Comparison of ENCODE assay signal across 11 mouse cellular contexts in genomic region chr19:3895171-3895631, GRCm38 (mm10). TPM values are rescaled to one million over a fixed set of nuclear protein-coding genes. Genes with fewer than 3 reads are reported as not detected.
DNase-seq lines count a peak whose midpoint lies in the region; ATAC-seq and TF ChIP-seq lines count a peak whose summit lies in the region.
"Had no signal": no experiment of that assay in that cellular context is flagged by ENCODE, and none has a peak within 500 bp of the region (broad histone marks: within the 10 kb centered on the region; RNA-seq: fewer than 3 reads in every experiment).

No protein-coding gene starts in this region.

- no peak overlapping the region for H3K9ac ChIP-seq in embryonic facial prominence, embryonic 14.5 days (ENCODE audit: low read depth, low read length)
- no peak overlapping the region for H3K9ac ChIP-seq in intestine, embryonic 16.5 days (ENCODE audit: low read depth, low read length)
- no peak overlapping the region for H3K9ac ChIP-seq in midbrain, postnatal 0 days (replicated peaks; ENCODE audit: low read length, poor library complexity, severe bottlenecking)

- WGBS in heart, embryonic 10.5 days: 37% methylated on average over 3 of the region's 3 CpGs
- WGBS in embryonic facial prominence, embryonic 14.5 days: 25% methylated on average over 3 of the region's 3 CpGs
- WGBS in intestine, embryonic 16.5 days: 15% methylated on average over 3 of the region's 3 CpGs
- 15% methylated on average over 3 of the region's 3 CpGs for WGBS in midbrain, postnatal 0 days

- DNase-seq in heart, embryonic 10.5 days (ENCODE audit: low spot score): no peak
- no peak for DNase-seq in heart, postnatal 10 days
- no peak for DNase-seq in embryonic facial prominence, embryonic 14.5 days (ENCODE audit: low spot score)
- peak; percentile 71 for DNase-seq in midbrain, postnatal 0 days (ENCODE audit: low spot score)
- DNase-seq in layer of hippocampus, postnatal 36 days: no peak
- DNase-seq in urinary bladder, adult 18-20 months (ENCODE audit: low spot score in 2 of 2): no peak
- no peak for DNase-seq in spleen, postnatal 14 days (ENCODE audit: low spot score in 2 of 2)
- DNase-seq: cerebellum, adult 11-12 months; heart, postnatal 36 days had no signal

- peaks cover 38% of the 10 kb centered on the region for H3K4me1 ChIP-seq in heart, embryonic 10.5 days
- no peaks in the 10 kb centered on the region for H3K4me1 ChIP-seq in embryonic facial prominence, embryonic 14.5 days (ENCODE audit: control insufficient read depth, insufficient read depth, low read length)
- no peaks in the 10 kb centered on the region for H3K4me1 ChIP-seq in intestine, embryonic 16.5 days (ENCODE audit: control insufficient read depth, insufficient read depth, low read length)
- H3K4me1 ChIP-seq in midbrain, postnatal 0 days (ENCODE audit: insufficient read depth, low read length): no peaks in the 10 kb centered on the region

- TF ChIP-seq CTCF in midbrain, postnatal 0 days (IDR thresholded peaks at IDR 0.05): no peak

- peaks cover 84% of the 10 kb centered on the region for H3K36me3 ChIP-seq in heart, embryonic 10.5 days
- peaks cover 99% of the 10 kb centered on the region for H3K36me3 ChIP-seq in embryonic facial prominence, embryonic 14.5 days (ENCODE audit: control insufficient read depth, insufficient read depth, low read length)
- peaks cover 19% of the 10 kb centered on the region for H3K36me3 ChIP-seq in intestine, embryonic 16.5 days (ENCODE audit: control insufficient read depth, insufficient read depth, low read length)
- H3K36me3 ChIP-seq in midbrain, postnatal 0 days (ENCODE audit: insufficient read depth, low read length): peaks cover 58% of the 10 kb centered on the region

- H3K27ac ChIP-seq in heart, embryonic 10.5 days: peak overlapping the region; percentile 43; the same call in 1 of the 2 replicates
- no peak overlapping the region for H3K27ac ChIP-seq in embryonic facial prominence, embryonic 14.5 days (replicated peaks; ENCODE audit: low read depth, low read length)
- H3K27ac ChIP-seq in intestine, embryonic 16.5 days (ENCODE audit: low read length): no peak overlapping the region
- peak overlapping the region; percentile 58 for H3K27ac ChIP-seq in midbrain, postnatal 0 days (ENCODE audit: low read depth, low read length)

- intact Hi-C loops in heart, postnatal 10 days (cut with DNase I): no loop called here

- H3K4me3 ChIP-seq in heart, embryonic 10.5 days: no peak overlapping the region
- H3K4me3 ChIP-seq in embryonic facial prominence, embryonic 14.5 days (ENCODE audit: low read depth, low read length): no peak overlapping the region
- H3K4me3 ChIP-seq in intestine, embryonic 16.5 days (ENCODE audit: low read length): no peak overlapping the region
- no peak overlapping the region for H3K4me3 ChIP-seq in midbrain, postnatal 0 days (ENCODE audit: low read depth, low read length)

- H3K9me3 ChIP-seq in heart, embryonic 10.5 days: no peaks in the 10 kb centered on the region
- H3K9me3 ChIP-seq in embryonic facial prominence, embryonic 14.5 days (ENCODE audit: control insufficient read depth, low read length): no peaks in the 10 kb centered on the region
- no peaks in the 10 kb centered on the region for H3K9me3 ChIP-seq in intestine, embryonic 16.5 days (ENCODE audit: control insufficient read depth, low read length)
- H3K9me3 ChIP-seq in midbrain, postnatal 0 days (ENCODE audit: low read length): no peaks in the 10 kb centered on the region

- peak; percentile 65; the same call in 1 of the 2 replicates for ATAC-seq in embryonic facial prominence, embryonic 14.5 days (ENCODE audit: low read depth)
- ATAC-seq in intestine, embryonic 16.5 days: peak; percentile 52
- peak; percentile 77 for ATAC-seq in midbrain, postnatal 0 days (ENCODE audit: low FRiP score)
- ATAC-seq: Patski had no signal

- no peaks in the 10 kb centered on the region for H3K27me3 ChIP-seq in heart, embryonic 10.5 days (ENCODE audit: insufficient read depth, poor library complexity, severe bottlenecking)
- no peaks in the 10 kb centered on the region for H3K27me3 ChIP-seq in embryonic facial prominence, embryonic 14.5 days (replicated peaks; ENCODE audit: control insufficient read depth, insufficient read depth, low read length)
- H3K27me3 ChIP-seq in intestine, embryonic 16.5 days (replicated peaks; ENCODE audit: control insufficient read depth, insufficient read depth, low read length): no peaks in the 10 kb centered on the region
- no peaks in the 10 kb centered on the region for H3K27me3 ChIP-seq in midbrain, postnatal 0 days (ENCODE audit: insufficient read depth, low read length)
- H3K27me3 ChIP-seq: Patski had no signal

- H3K4me2 ChIP-seq in embryonic facial prominence, embryonic 14.5 days (ENCODE audit: low read depth, low read length): no peak overlapping the region
- no peak overlapping the region for H3K4me2 ChIP-seq in intestine, embryonic 16.5 days (ENCODE audit: low read depth, low read length)
- H3K4me2 ChIP-seq in midbrain, postnatal 0 days (ENCODE audit: low read depth, low read length, poor library complexity, severe bottlenecking): no peak overlapping the region

RNA-seq across cellular contexts. Expression of gene Tcirg1, which starts 11.7 kb away (rescaled TPM):
- polyA plus RNA-seq in heart, embryonic 10.5 days (2016; fragmentation: Nextera tagmentation; extraction: Ambion mirVana): 22.5 and 32.2 TPM in 2 replicates
- 10 to 100 TPM; 15.7 to 16.2 TPM for total RNA-seq in heart, postnatal 10 days (2021)
- polyA plus RNA-seq in embryonic facial prominence, embryonic 14.5 days (2014; fragmentation: Nextera tagmentation; extraction: Ambion mirVana): 33.6 and 36.5 TPM in 2 replicates
- 73.3 and 84.5 TPM in 2 replicates for polyA plus RNA-seq in intestine, embryonic 16.5 days (2015; fragmentation: Nextera tagmentation; extraction: Ambion mirVana)
- total RNA-seq in midbrain, postnatal 0 days (2014; rRNA removed): 26.0 and 37.5 TPM in 2 replicates
- polyA plus RNA-seq in midbrain, postnatal 0 days (2015; fragmentation: Nextera tagmentation; extraction: Ambion mirVana): 13.2 and 14.1 TPM in 2 replicates
- total RNA-seq in layer of hippocampus, postnatal 36 days (2021): 10 to 100 TPM; 20.2 to 22.4 TPM

RNA-seq across cellular contexts. Expression of gene Ndufs8, which starts 17.4 kb away (rescaled TPM):
- polyA plus RNA-seq in heart, embryonic 10.5 days (2016; fragmentation: Nextera tagmentation; extraction: Ambion mirVana): 323 and 356 TPM in 2 replicates
- total RNA-seq in heart, postnatal 10 days (2021): 100 to 1,000 TPM; 358 to 371 TPM
- 297 and 302 TPM in 2 replicates for polyA plus RNA-seq in embryonic facial prominence, embryonic 14.5 days (2014; fragmentation: Nextera tagmentation; extraction: Ambion mirVana)
- polyA plus RNA-seq in intestine, embryonic 16.5 days (2015; fragmentation: Nextera tagmentation; extraction: Ambion mirVana): 412 and 424 TPM in 2 replicates
- 165 and 197 TPM in 2 replicates for total RNA-seq in midbrain, postnatal 0 days (2014; rRNA removed)
- polyA plus RNA-seq in midbrain, postnatal 0 days (2015; fragmentation: Nextera tagmentation; extraction: Ambion mirVana): 292 and 333 TPM in 2 replicates
- total RNA-seq in layer of hippocampus, postnatal 36 days (2021): 100 to 1,000 TPM; 133 to 144 TPM

RNA-seq across cellular contexts. Expression of gene Aldh3b1, which starts 34.4 kb away (rescaled TPM):
- polyA plus RNA-seq in heart, embryonic 10.5 days (2016; fragmentation: Nextera tagmentation; extraction: Ambion mirVana): 2.1 and 3.0 TPM in 2 replicates
- 1 to 10 TPM; 2.6 to 2.7 TPM for total RNA-seq in heart, postnatal 10 days (2021)
- polyA plus RNA-seq in embryonic facial prominence, embryonic 14.5 days (2014; fragmentation: Nextera tagmentation; extraction: Ambion mirVana): 4.6 and 4.8 TPM in 2 replicates
- 4.2 TPM in 2 replicates for polyA plus RNA-seq in intestine, embryonic 16.5 days (2015; fragmentation: Nextera tagmentation; extraction: Ambion mirVana)
- 1.3 and 3.7 TPM in 2 replicates for total RNA-seq in midbrain, postnatal 0 days (2014; rRNA removed)
- 2.1 and 2.8 TPM in 2 replicates for polyA plus RNA-seq in midbrain, postnatal 0 days (2015; fragmentation: Nextera tagmentation; extraction: Ambion mirVana)
- total RNA-seq in layer of hippocampus, postnatal 36 days (2021): 1 to 10 TPM; 2.8 to 3.0 TPM

RNA-seq across cellular contexts. Expression of gene Unc93b1, which starts 39.8 kb away (rescaled TPM):
- 4.4 and 5.0 TPM in 2 replicates for polyA plus RNA-seq in heart, embryonic 10.5 days (2016; fragmentation: Nextera tagmentation; extraction: Ambion mirVana)
- 10 to 100 TPM; 19.7 to 24.5 TPM for total RNA-seq in heart, postnatal 10 days (2021)
- polyA plus RNA-seq in embryonic facial prominence, embryonic 14.5 days (2014; fragmentation: Nextera tagmentation; extraction: Ambion mirVana): 21.3 and 24.5 TPM in 2 replicates
- polyA plus RNA-seq in intestine, embryonic 16.5 days (2015; fragmentation: Nextera tagmentation; extraction: Ambion mirVana): 27.0 and 29.8 TPM in 2 replicates
- total RNA-seq in midbrain, postnatal 0 days (2014; rRNA removed): 13.0 and 23.2 TPM in 2 replicates
- polyA plus RNA-seq in midbrain, postnatal 0 days (2015; fragmentation: Nextera tagmentation; extraction: Ambion mirVana): 11.2 and 12.4 TPM in 2 replicates
- 10 to 100 TPM; 14.2 to 14.5 TPM for total RNA-seq in layer of hippocampus, postnatal 36 days (2021)
- polyA plus RNA-seq: Patski had no signal

RNA-seq across cellular contexts. Expression of gene Chka, which starts 43.6 kb away (rescaled TPM):
- polyA plus RNA-seq in heart, embryonic 10.5 days (2016; fragmentation: Nextera tagmentation; extraction: Ambion mirVana): 29.8 and 40.3 TPM in 2 replicates
- 10 to 100 TPM; 12.1 to 17.8 TPM for total RNA-seq in heart, postnatal 10 days (2021)
- polyA plus RNA-seq in embryonic facial prominence, embryonic 14.5 days (2014; fragmentation: Nextera tagmentation; extraction: Ambion mirVana): 31.3 and 32.9 TPM in 2 replicates
- 57.8 and 67.5 TPM in 2 replicates for polyA plus RNA-seq in intestine, embryonic 16.5 days (2015; fragmentation: Nextera tagmentation; extraction: Ambion mirVana)
- total RNA-seq in midbrain, postnatal 0 days (2014; rRNA removed): 62.7 and 69.1 TPM in 2 replicates
- polyA plus RNA-seq in midbrain, postnatal 0 days (2015; fragmentation: Nextera tagmentation; extraction: Ambion mirVana): 49.6 and 56.3 TPM in 2 replicates
- 100 to 1,000 TPM; 106 to 122 TPM for total RNA-seq in layer of hippocampus, postnatal 36 days (2021)

Comparison
In these comparisons a context has a peak if more than half of its experiments do, and no peak if none do; other contexts are left out.
1. H3K27ac ChIP-seq: peak in heart, embryonic 10.5 days (single experiment) and midbrain, postnatal 0 days (single experiment); none in embryonic facial prominence, embryonic 14.5 days (single experiment) and intestine, embryonic 16.5 days (single experiment).
2. Peak in every context shown above with its lines, with median percentiles within 50 percentile points of each other: ATAC-seq.